Mouse (Mus musculus) hematopoietic stem cell, adult 5-6 weeks (primary cell): ENCODE data around the gene Bloc1s3. TPM values are rescaled to one million over a fixed set of nuclear protein-coding genes. Genes with fewer than 3 reads are reported as not detected.

Source experiments
- ATAC-seq, 2 experiments: fragments of 125-278 bp in 1 of 2; replicated peaks in 1 of 2; 2 replicates each; pipeline ENCODE4 v1.8.0; 2016 to 2017; ENCODE audit warnings: inconsistent platforms in 2 of 2, mild to moderate bottlenecking in 2 of 2, moderate number of reproducible peaks in 2 of 2, low read depth in 1 of 2, moderate TSS enrichment in 1 of 2; ENCODE audit not compliant: low FRiP score in 2 of 2, poor library complexity in 2 of 2, severe bottlenecking in 2 of 2, insufficient read depth in 1 of 2, low TSS enrichment in 1 of 2
- total RNA-seq: library from RNA; stranded (forward); fragments of 172-1452, 232-1000 nt; gene quantifications from 2 replicates; pipeline ENCODE4 v1.2.3, GENCODE M21; 2017

Bloc1s3 gene
- 1.4 and 2.1 TPM in 2 replicates for total RNA-seq

DNA sequence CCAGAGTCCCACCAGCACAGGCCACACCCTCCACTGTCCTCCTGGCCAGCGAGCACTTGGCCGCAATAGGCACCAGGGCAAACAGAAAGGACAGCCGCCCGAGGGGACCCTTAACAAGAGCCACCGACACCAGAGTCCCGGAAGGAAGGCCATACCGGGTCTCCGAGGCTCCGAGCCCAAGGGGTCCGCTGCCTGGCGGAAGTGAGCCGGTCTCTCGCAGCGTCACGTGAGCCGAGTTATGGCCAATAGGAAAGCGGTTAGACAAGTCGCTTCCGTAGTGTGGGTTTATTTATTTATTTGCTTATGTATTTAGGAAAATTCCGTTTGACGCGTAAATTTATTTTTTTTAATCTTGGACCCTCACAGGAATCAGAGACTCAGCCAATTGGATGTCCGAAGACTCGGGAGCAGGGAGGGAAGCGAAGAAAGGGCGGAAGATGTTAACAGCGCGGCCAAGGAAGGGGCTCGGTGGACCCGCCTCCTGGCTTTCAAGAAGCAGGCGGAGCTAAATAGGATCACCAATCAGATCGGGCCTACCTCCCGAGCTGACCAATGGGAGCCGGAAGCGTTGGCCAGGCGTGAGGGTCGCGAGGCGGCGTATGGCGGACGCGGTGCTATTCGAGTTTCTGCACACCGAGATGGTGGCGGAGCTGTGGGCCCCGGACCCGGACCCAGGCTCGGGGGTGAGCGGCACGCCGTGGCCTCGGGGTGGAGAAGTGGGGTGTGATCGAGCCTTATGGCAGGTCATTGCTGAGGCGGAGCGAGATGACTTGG, at the start of gene Bloc1s3, which contains the start of gene Trappc6a:
Gene Bloc1s3, minus strand, starts transcription at position 218 of the 774 bp plus-strand sequence.
Gene Trappc6a, plus strand, starts transcription at position 246 of the 774 bp plus-strand sequence.
- ATAC-seq, result peak; percentile 96

DNA sequence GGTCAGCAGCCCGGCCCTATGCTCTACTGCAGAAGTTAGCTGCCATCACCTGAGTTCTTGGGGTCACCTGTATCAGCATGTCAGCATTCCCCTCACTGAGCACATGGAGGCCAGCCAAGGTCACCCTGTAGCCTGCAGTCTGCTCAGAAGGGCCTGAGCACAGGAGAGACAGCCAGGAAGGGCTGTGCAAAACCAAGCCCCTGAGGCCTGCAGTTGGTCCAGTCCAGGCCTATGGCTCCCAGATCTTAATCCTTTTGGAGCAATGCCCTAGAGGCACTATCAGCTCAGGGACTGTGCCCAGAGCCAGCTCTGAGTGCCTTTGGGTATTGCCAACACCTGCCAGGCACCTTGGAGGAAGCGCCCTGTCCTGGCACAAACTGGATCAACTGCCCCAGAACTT, 48.9 kb upstream of the Bloc1s3 start:
- no peak for ATAC-seq

DNA sequence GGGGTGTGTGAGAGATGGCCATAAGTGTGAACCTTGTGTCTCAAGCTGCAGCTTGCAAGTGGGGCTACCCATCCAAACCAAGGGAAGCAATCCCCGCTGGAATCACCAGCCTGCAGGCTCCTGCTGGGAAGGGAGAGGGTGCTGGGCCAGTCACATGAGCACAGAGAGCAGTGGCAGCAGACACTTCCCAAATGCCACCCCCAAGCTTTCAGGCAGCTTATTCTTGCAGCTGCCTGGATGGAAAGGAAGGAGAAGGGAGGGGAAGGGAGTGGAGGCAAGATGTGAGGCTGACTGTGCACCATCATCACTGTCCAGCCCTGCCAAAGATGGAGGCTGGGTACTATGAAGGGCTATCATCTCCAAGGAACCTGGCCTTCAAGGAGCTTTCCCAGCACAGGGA, 46.0 kb upstream of the Bloc1s3 start:
- no peak for ATAC-seq

DNA sequence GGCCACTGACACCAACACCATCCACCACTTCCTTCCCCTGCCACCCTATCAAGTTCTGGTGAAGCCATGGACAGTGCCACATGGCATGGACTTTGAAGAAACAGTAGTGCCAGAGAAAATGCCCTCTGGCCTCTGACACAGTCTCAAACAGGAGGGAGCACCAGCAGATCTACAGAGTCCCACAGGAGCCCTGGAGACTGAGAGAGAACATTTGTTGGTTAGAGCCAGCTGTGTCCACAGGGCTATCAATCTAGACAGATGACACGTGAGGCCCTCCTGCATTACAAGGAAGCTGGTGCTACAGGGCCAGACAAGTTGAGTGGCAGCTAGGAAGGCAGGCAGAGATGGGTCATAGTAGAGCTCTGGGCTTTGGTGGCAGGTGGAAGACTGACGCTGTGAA, 44.3 kb upstream of the Bloc1s3 start:
- ATAC-seq, result peak; percentile 18 to 44; a peak in 3 of 4 replicates

DNA sequence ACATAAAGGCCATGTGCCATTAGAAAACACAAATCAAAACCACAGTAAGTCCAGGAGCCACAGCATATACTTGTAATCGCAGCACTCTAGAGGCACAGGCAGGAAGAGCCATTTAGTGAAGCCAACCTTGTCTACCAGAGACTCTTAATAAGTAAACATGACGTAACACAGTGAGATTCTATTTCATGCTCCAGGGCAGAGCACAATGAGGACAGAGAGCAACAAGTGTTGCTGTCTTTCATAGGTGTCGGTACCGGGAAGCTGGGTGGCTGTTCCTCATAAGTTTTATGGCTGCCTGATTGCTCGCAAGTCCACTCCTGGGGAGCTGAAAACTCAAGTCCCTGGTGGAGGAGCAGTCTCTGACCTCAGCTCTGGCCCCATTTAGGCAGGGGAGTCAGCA, 43.5 kb upstream of the Bloc1s3 start:
- no peak for ATAC-seq

GRCm38 (mm10) chr7:19549394-19549793, 41.2 kb upstream of the Bloc1s3 start:
- no peak for ATAC-seq

DNA sequence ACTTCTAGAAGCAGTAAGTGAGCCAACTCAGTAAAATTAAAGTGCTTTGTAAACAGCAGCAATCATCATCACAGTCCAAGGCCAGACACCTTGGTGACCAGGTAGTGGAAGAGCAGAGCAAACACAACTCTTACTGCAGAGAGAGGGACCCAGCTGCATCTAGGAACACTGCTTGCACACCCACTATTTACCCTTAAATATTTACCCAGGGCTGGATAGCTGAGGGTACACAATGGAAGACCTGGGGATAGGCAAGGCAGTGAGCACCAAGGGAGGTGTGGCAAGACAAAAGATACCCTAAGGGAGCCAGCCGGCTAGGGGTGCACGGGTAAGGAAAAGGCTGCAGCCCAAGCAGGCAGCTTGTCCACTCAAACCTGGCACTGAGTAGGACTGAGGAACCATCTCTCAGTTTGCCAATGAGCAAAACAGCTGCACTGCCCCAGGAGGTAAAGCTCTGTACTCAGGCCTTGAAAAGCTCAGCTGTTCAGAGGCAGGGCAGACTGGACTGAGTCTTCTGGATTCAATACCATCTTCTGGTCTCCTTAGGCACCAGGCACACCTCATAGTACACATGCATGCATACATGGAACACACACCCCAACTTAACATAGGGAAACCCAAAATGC, 39.3 kb upstream of the Bloc1s3 start:
- no peak for ATAC-seq

DNA sequence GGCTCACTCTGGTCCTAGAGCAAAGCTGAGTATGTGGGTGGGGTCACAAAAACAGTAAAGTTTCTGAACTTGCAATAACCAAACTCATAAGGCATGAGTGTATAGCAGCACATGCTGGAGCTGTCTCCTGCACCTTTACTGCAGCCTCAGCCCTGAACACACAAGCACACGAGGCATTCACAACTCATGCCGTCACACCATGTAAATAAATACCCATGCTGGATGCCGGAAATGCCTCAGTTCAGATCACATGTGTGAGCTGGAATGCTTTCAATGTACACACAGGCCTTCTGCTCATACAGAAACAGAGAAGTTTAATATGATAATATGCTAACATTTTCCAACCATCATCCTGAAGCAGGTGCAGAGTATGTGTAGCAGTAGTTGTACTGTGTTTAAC, 37.8 kb upstream of the Bloc1s3 start:
- ATAC-seq, result no peak

DNA sequence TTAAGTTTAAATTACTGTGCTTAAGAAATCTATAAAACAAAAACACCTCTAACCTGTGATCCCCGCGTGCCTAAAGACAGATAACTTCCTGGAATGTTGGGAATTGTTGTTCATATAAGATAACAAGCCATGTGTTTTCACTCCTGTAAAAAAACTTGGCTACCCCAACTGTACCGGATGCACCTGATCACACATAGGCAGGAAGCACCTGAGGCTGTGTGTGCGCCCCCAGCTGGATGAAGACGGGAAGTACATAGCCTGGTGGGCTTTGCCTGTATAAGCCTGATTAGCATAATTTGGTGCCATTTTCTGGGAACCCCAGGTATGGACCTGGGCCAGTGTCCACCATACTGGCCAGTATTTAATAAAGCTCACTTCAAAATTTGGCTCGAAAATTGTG, 35.4 kb upstream of the Bloc1s3 start:
- peak; percentile 80 to 84 for ATAC-seq

DNA sequence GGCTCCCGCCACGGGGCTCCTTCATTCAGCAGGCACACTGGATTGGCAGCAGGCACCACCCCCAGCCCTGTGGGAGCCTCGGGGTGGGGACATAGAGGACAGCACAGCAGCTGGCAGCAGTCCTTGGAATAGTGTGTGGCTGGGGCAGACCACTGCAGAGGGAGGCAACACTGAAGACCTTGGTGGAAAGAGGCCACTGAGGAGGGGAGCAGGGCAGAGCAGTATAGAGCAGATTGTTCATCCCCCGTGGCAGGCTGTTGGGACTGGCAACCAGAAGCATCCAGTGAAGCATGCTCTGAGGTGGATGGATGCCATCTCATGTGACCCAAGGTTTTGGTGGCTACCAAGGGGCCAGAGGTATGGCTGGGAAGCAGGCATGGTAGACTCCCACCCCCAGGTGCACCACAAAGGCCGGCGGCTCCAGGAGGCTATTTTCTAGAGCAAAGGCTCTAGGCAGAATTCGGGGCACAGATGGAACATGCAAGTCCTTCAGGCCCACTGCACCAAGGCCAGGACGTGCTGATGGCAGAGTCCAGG, 34.1 kb upstream of the Bloc1s3 start:
- ATAC-seq, result no peak; a peak in 1 of 4 replicates

- no peak for ATAC-seq
Observed at GRCm38 (mm10) chr7:19541681-19542154, 33.6 kb upstream of the Bloc1s3 start.

DNA sequence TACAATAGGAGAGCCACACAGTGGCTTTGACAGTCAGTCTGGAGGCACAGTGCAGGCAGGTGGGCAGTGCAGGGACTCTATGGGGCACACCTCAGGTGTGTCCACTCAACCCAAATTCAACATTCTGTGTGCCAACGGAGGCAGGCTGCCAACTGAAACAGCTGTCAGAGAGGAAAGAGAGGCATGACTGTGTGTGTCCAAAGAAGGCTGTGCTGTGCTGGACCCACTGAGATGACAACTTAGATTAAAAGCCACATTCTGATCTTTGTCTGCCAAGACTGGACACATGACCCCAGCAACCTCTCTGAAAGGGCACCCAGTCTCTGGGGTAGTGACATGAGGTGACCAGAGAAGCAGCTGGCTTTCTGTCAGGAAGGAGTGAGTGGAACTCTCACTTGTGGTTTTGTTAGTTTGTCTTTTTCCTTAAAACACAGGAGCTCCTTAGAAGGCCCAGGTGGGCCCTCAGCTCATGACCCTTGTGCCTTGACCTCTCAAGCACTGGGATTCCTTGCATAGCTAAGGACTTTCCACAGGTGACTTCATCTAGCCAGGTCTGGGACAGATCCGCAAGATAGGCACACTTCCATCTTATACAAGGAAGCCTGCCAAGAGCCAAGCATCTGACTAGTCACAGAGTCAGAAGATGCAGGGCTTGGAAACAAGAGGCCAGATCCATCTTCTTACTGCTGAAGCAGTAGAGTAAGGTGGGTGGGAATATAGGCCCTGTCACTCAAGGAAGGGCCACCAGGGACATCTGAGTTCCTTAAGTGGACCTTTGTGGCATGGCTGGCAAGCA, 32.8 kb upstream of the Bloc1s3 start:
- no peak for ATAC-seq

GRCm38 (mm10) chr7:19534676-19535075, 26.5 kb upstream of the Bloc1s3 start:
- no peak for ATAC-seq

DNA sequence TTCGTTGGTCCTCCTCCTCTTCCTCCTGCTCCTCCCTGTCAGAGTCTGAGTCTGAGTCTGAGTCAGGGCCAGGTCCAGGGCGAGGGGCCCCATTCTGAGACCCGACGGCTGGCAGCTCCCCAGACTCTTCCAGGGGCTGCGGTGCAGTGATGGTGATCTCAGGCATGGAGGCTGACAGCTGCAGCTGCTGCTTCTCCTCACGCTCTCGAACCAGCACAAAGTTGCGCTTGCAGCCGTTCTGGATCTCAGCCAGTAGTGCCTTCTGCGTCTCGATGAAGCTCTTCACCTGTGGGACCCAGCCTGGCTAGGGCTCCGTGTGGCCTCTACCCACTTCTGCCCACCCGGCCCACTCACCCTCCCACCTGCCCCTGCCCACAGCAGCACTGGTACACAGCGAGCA, 24.1 kb upstream of the Bloc1s3 start:
- no peak for ATAC-seq

DNA sequence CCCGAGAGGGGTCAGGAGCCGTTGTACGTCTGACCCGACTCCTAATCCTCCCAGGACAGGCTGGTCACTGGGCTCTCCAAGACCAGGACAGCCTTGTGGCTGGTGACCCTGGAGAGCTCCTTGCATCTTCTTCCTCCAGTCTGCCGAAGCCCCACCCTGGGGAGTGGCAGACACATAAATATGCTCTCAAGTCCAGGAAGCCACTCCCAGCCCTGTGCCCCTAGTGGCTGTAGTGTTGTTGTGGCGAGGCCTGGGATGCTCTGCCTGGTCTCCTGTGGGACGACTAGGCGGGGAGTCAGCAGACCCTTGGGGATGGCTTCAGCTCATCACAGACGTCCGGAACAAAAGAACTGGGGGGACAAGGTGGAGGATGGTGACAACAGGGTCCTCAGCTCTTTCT, 22.9 kb upstream of the Bloc1s3 start:
- ATAC-seq, result 0 out of 4 replicates have a peak, but pooled peaks of 1 of the 2 experiments have one; percentile 23

DNA sequence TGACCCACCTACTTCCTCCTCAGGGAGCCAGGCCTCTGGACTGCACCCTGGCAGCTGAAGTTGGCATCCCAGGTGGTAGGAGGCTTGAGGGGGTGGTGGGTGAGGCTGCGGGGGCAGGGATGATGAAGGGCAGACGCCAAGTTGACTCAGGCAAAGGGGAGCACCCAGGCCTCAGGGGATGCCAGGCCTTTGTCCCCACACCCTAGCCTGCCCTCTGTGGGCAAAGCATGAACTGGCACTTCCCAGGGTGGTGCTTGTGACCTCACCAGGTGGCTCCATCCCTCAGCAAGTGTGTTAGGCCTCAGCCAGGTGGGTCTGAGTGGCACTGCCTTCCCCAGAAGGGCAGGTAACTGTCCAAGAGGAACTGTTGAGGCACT, 16.9 kb upstream of the Bloc1s3 start:
- ATAC-seq, result no peak

DNA sequence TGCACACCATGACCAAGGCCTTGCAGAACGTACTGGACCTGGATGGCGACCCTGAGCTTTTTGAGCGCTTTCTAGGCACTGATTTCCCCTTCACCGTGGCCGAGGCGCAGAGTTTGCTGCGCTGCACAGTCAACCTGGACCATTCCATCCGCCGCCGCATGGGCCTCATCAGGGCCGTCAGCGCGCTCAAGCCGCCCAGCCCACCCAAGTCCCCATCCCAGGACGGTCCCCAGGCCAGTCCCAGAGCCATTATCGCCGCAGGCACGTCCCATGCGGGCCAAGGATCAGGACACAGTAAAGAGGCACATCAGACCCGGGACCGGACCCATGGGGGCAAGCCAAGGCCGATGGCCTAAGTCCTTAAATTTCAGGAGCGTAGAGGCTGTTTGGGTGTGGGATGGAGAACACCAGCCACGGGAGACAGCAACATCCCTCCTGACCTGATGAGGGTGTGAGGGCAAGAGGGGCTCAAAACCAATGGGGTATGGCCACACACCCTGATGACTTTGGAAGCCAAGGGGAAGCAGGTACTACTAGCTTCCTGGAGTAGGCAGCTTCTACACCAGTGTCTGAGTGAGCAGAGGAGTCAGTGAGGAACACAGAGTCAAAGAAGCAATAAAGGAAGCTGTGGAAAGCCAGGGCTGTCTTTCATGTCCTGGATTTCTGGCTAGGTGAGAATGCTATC, 16.4 kb upstream of the Bloc1s3 start:
- no peak for ATAC-seq
